Mouse (Mus musculus): ENCODE results near the gene Rnf149. TPM values are rescaled to one million over a fixed set of nuclear protein-coding genes. Genes with fewer than 3 reads are reported as not detected.

Gene Rnf149
- polyA plus RNA-seq (2014; fragmentation: Nextera tagmentation; extraction: Ambion mirVana): 26.2 and 32.4 TPM in 2 replicates

GRCm38 (mm10) chr1:39577253-39577705 is at the start of gene Rnf149:
Rnf149 (minus strand) TSS chr1:39577405.
- H3K9me3 ChIP-seq (ENCODE audit: control insufficient read depth, low read length): no peaks in the 10 kb centered on the region
- peak within 1 kb of the TSS; percentile 87 for H3K4me3 ChIP-seq (ENCODE audit: low read depth, low read length)
- DNase-seq (ENCODE audit: low spot score): peak; percentile 98
- under 1% methylated on average over 49 of the region's 49 CpGs for WGBS
- H3K4me1 ChIP-seq (ENCODE audit: control insufficient read depth, insufficient read depth, low read length): peaks cover 10% of the 10 kb centered on the region
- no peaks in the 10 kb centered on the region for H3K36me3 ChIP-seq (ENCODE audit: control insufficient read depth, insufficient read depth, low read length)
- ATAC-seq (ENCODE audit: insufficient number of reproducible peaks, low FRiP score, low TSS enrichment, low read depth): peak; percentile 97
- H3K9ac ChIP-seq (ENCODE audit: low read length): peak within 1 kb of the TSS; percentile 93
- peak within 1 kb of the TSS; percentile 56 for H3K4me2 ChIP-seq (ENCODE audit: low read depth, severe bottlenecking)
- no peaks in the 10 kb centered on the region for H3K27me3 ChIP-seq (ENCODE audit: control insufficient read depth, insufficient read depth, low read length)
- H3K27ac ChIP-seq (replicated peaks; ENCODE audit: low read depth, low read length): peak within 1 kb of the TSS; percentile 99

GRCm38 (mm10) chr1:39625491-39625890 is 48.3 kb upstream of the Rnf149 start:
- WGBS: 47% methylated on average over 3 of the region's 3 CpGs
- DNase-seq (ENCODE audit: low spot score) (no peak), ATAC-seq (ENCODE audit: insufficient number of reproducible peaks, low FRiP score, low TSS enrichment, low read depth) (no peak)
- no peak overlapping the region for H3K27ac ChIP-seq (replicated peaks; ENCODE audit: low read depth, low read length)
- no peak overlapping the region for H3K4me3 ChIP-seq (ENCODE audit: low read depth, low read length)
- no peak overlapping the region for H3K9ac ChIP-seq (ENCODE audit: low read length)
- H3K4me1 ChIP-seq (ENCODE audit: control insufficient read depth, insufficient read depth, low read length): no peaks in the 10 kb centered on the region
- H3K4me2 ChIP-seq (ENCODE audit: low read depth, severe bottlenecking): no peak overlapping the region
- no peaks in the 10 kb centered on the region for H3K27me3 ChIP-seq (ENCODE audit: control insufficient read depth, insufficient read depth, low read length)
- H3K36me3 ChIP-seq (ENCODE audit: control insufficient read depth, insufficient read depth, low read length): no peaks in the 10 kb centered on the region
- no peaks in the 10 kb centered on the region for H3K9me3 ChIP-seq (ENCODE audit: control insufficient read depth, low read length)

GRCm38 (mm10) chr1:39623729-39624128 is 46.5 kb upstream of the Rnf149 start:
- H3K4me3 ChIP-seq (ENCODE audit: low read depth, low read length): no peak overlapping the region
- WGBS: 48% methylated on average over 1 of the region's 1 CpGs
- no peaks in the 10 kb centered on the region for H3K4me1 ChIP-seq (ENCODE audit: control insufficient read depth, insufficient read depth, low read length)
- no peaks in the 10 kb centered on the region for H3K9me3 ChIP-seq (ENCODE audit: control insufficient read depth, low read length)
- no peak overlapping the region for H3K9ac ChIP-seq (ENCODE audit: low read length)
- ATAC-seq (ENCODE audit: insufficient number of reproducible peaks, low FRiP score, low TSS enrichment, low read depth) (no peak), DNase-seq (ENCODE audit: low spot score) (no peak)
- H3K27ac ChIP-seq (replicated peaks; ENCODE audit: low read depth, low read length): no peak overlapping the region
- H3K27me3 ChIP-seq (ENCODE audit: control insufficient read depth, insufficient read depth, low read length): no peaks in the 10 kb centered on the region
- no peaks in the 10 kb centered on the region for H3K36me3 ChIP-seq (ENCODE audit: control insufficient read depth, insufficient read depth, low read length)
- H3K4me2 ChIP-seq (ENCODE audit: low read depth, severe bottlenecking): no peak overlapping the region

- no peak overlapping the region for H3K9ac ChIP-seq (ENCODE audit: low read length)
- no peaks in the 10 kb centered on the region for H3K36me3 ChIP-seq (ENCODE audit: control insufficient read depth, insufficient read depth, low read length)
- DNase-seq (ENCODE audit: low spot score) (no peak), ATAC-seq (ENCODE audit: insufficient number of reproducible peaks, low FRiP score, low TSS enrichment, low read depth) (no peak)
- no peaks in the 10 kb centered on the region for H3K27me3 ChIP-seq (ENCODE audit: control insufficient read depth, insufficient read depth, low read length)
- H3K4me3 ChIP-seq (ENCODE audit: low read depth, low read length): no peak overlapping the region
- 0 out of 2 replicates have a peak, but pooled peaks cover 2% of the 10 kb centered on the region for H3K4me1 ChIP-seq (ENCODE audit: control insufficient read depth, insufficient read depth, low read length)
- no peak overlapping the region for H3K27ac ChIP-seq (replicated peaks; ENCODE audit: low read depth, low read length)
- H3K4me2 ChIP-seq (ENCODE audit: low read depth, severe bottlenecking): no peak overlapping the region
- no peaks in the 10 kb centered on the region for H3K9me3 ChIP-seq (ENCODE audit: control insufficient read depth, low read length)
- 94% methylated on average over 5 of the region's 5 CpGs for WGBS
Measured at GRCm38 (mm10) chr1:39623106-39623505, 45.9 kb upstream of the Rnf149 start.

GRCm38 (mm10) chr1:39618524-39618923 is 41.3 kb upstream of the Rnf149 start:
- DNase-seq (ENCODE audit: low spot score): peak; percentile 33
- WGBS: 28% methylated on average over 8 of the region's 8 CpGs
- H3K4me2 ChIP-seq (ENCODE audit: low read depth, severe bottlenecking): no peak overlapping the region; the same call in 1 of the 2 replicates

GRCm38 (mm10) chr1:39615526-39615925 is 38.3 kb upstream of the Rnf149 start:
- H3K36me3 ChIP-seq (ENCODE audit: control insufficient read depth, insufficient read depth, low read length): no peaks in the 10 kb centered on the region
- no peak overlapping the region for H3K4me2 ChIP-seq (ENCODE audit: low read depth, severe bottlenecking)
- no peak overlapping the region for H3K9ac ChIP-seq (ENCODE audit: low read length)
- WGBS: 75% methylated on average over 6 of the region's 6 CpGs
- H3K27ac ChIP-seq (replicated peaks; ENCODE audit: low read depth, low read length): no peak overlapping the region
- DNase-seq (ENCODE audit: low spot score) (no peak), ATAC-seq (ENCODE audit: insufficient number of reproducible peaks, low FRiP score, low TSS enrichment, low read depth) (no peak)
- peaks cover 11% of the 10 kb centered on the region for H3K4me1 ChIP-seq (ENCODE audit: control insufficient read depth, insufficient read depth, low read length)
- H3K27me3 ChIP-seq (ENCODE audit: control insufficient read depth, insufficient read depth, low read length): no peaks in the 10 kb centered on the region
- no peaks in the 10 kb centered on the region for H3K9me3 ChIP-seq (ENCODE audit: control insufficient read depth, low read length)
- no peak overlapping the region for H3K4me3 ChIP-seq (ENCODE audit: low read depth, low read length)

More at GRCm38 (mm10) chr1:39618524-39618923, 41.3 kb upstream of the Rnf149 start:
- no peaks in the 10 kb centered on the region for H3K27me3 ChIP-seq (ENCODE audit: control insufficient read depth, insufficient read depth, low read length)
- H3K9me3 ChIP-seq (ENCODE audit: control insufficient read depth, low read length): no peaks in the 10 kb centered on the region
- no peaks in the 10 kb centered on the region for H3K36me3 ChIP-seq (ENCODE audit: control insufficient read depth, insufficient read depth, low read length)
- H3K4me1 ChIP-seq (ENCODE audit: control insufficient read depth, insufficient read depth, low read length): peaks cover 11% of the 10 kb centered on the region
- H3K9ac ChIP-seq (ENCODE audit: low read length): no peak overlapping the region
- no peak overlapping the region for H3K27ac ChIP-seq (replicated peaks; ENCODE audit: low read depth, low read length)
- no peak for ATAC-seq (ENCODE audit: insufficient number of reproducible peaks, low FRiP score, low TSS enrichment, low read depth)
- no peak overlapping the region for H3K4me3 ChIP-seq (ENCODE audit: low read depth, low read length)

GRCm38 (mm10) chr1:39614462-39615279 is 37.5 kb upstream of the Rnf149 start:
- no peaks in the 10 kb centered on the region for H3K36me3 ChIP-seq (ENCODE audit: control insufficient read depth, insufficient read depth, low read length)
- ATAC-seq (ENCODE audit: insufficient number of reproducible peaks, low FRiP score, low TSS enrichment, low read depth): 0 out of 2 replicates have a peak, but pooled peaks have one; percentile 19
- H3K4me2 ChIP-seq (ENCODE audit: low read depth, severe bottlenecking): no peak overlapping the region
- DNase-seq (ENCODE audit: low spot score): peak; percentile 84
- H3K27me3 ChIP-seq (ENCODE audit: control insufficient read depth, insufficient read depth, low read length): no peaks in the 10 kb centered on the region
- 25% methylated on average over 11 of the region's 11 CpGs for WGBS
- no peaks in the 10 kb centered on the region for H3K9me3 ChIP-seq (ENCODE audit: control insufficient read depth, low read length)
- H3K9ac ChIP-seq (ENCODE audit: low read length): no peak overlapping the region
- peak overlapping the region; percentile 14; the same call in 1 of the 2 replicates for H3K27ac ChIP-seq (replicated peaks; ENCODE audit: low read depth, low read length)
- peaks cover 11% of the 10 kb centered on the region for H3K4me1 ChIP-seq (ENCODE audit: control insufficient read depth, insufficient read depth, low read length)
- H3K4me3 ChIP-seq (ENCODE audit: low read depth, low read length): no peak overlapping the region

GRCm38 (mm10) chr1:39613061-39613460 is 35.9 kb upstream of the Rnf149 start:
- no peak for DNase-seq (ENCODE audit: low spot score)

More at GRCm38 (mm10) chr1:39613061-39613460, 35.9 kb upstream of the Rnf149 start:
- Histone ChIP-seq H3K36me3 (ENCODE audit: control insufficient read depth, insufficient read depth, low read length) (no peaks in the 10 kb centered on the region), H3K27me3 (ENCODE audit: control insufficient read depth, insufficient read depth, low read length) (no peaks in the 10 kb centered on the region), H3K27ac (replicated peaks; ENCODE audit: low read depth, low read length) (0 out of 2 replicates have a peak overlapping the region, but pooled peaks have one; percentile 14), H3K4me3 (ENCODE audit: low read depth, low read length) (no peak overlapping the region), H3K9me3 (ENCODE audit: control insufficient read depth, low read length) (no peaks in the 10 kb centered on the region), H3K4me1 (ENCODE audit: control insufficient read depth, insufficient read depth, low read length) (peaks cover 9% of the 10 kb centered on the region), H3K9ac (ENCODE audit: low read length) (no peak overlapping the region), H3K4me2 (ENCODE audit: low read depth, severe bottlenecking) (no peak overlapping the region)
- 78% methylated on average over 3 of the region's 3 CpGs for WGBS
- no peak for ATAC-seq (ENCODE audit: insufficient number of reproducible peaks, low FRiP score, low TSS enrichment, low read depth)
